Mouse (Mus musculus) brain, embryonic 18.5 days (tissue): ENCODE results near the gene Prkacb.

Experiments used
- DNase-seq: peaks from one replicate; pipeline ENCODE4 v3.0.0-alpha.2; 2012; ENCODE audit warnings: low read depth, low spot score

Prkacb gene

DNA sequence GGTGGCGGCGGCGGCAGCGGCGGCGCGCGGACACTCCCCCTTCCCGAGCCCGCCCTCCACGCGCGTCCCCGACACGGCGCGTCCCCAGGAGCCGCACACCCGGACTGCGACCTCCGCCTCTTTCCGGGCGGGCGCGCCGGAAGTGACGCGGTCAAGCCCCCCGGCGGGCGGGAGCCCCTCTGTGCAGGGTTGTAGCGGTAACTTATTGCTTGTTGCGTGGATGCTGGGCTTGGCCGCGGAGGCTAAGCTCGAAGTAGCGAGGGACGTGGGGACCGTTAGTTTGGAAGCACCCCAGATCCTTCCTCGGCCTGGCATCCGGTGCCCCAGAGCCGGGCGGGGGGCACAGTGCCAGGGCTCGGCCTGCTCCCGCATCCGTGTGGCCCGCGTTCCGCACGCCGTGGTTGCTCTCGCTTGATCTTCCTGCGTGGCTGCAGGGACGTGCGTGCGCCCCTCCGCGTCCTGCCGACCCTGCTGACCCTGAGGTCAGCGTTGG lies at the start of gene Prkacb:
Gene Prkacb, minus strand, starts transcription at position 90 of the 493 bp plus-strand sequence.
- DNase-seq, result peak; percentile 80

GRCm38 (mm10) chr3:146860308-146860707 lies 47.5 kb upstream of the Prkacb start:
- no peak for DNase-seq

DNA sequence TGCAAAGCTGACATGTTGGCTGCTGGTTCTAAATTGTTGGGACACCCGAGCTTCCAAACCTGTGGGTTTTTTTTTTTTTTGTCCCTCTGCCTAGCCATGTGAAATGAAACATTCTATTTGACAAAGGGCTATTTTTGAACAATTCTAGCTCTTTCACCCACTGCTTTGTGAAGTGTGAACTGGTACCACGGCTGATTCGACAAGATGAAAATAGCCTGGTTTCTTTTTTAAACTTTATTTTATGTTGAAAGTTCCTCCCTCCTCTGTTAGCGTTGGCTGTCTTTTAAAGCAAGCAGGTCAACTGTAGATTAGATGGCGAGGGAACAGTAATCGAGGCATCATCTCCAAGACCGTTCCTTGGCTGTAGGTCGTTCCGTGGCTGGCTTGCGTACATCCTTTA lies 44.6 kb upstream of the Prkacb start:
- no peak for DNase-seq

DNA sequence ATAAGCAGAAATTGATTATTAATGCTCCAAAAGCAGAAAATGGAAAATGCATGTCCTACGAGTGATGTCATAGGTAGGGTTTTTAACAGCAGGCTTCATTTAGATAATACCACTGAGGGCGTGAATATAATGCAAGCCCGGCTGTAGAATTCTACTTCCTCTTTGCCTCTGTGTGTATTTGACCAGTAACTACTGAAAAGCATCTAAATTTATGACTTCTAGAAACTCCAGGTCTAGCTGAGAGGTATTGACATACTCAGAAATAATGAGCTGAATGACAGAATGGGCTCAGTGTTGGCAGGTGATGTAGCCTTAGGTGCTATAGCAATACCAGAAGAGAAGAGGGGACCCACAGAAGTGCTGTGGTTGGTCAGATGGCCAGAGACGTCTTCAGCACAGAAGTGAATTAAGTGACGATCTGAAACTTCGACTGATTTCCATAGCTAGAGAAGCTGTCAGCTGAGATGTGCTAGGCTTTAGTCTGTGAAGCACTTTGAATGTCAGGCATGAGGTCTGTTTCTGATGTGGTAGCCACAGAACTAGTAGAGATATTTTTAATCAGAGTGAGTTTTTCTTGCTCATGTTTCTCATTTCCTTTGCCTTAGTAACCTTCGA lies 41.8 kb upstream of the Prkacb start:
- DNase-seq, result no peak

- peak; percentile 64 for DNase-seq
Observed at GRCm38 (mm10) chr3:146851966-146852891, 39.4 kb upstream of the Prkacb start, which contains the start of gene Ttll7. Gene Ttll7 (plus strand): TSS chr3:146852367.

DNA sequence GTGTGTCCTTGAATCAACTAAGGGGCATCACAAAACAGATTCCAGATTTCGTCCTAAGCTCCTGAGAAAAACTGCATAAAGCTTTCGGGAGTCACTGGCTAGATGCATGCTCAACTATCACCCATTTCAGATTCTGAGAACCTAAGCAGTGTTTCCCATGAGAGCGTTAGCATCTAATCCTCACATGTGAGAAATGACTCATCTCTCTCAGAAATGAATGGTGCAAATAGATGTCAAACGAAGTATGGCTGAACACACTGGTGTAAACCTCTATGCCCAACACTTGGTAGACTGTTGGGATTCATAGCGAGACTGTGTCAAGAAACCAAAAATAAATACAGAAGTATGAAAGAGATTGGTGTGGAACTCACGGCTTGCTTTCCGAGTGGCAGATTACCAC lies 36.6 kb upstream of the Prkacb start:
- no peak for DNase-seq

DNA sequence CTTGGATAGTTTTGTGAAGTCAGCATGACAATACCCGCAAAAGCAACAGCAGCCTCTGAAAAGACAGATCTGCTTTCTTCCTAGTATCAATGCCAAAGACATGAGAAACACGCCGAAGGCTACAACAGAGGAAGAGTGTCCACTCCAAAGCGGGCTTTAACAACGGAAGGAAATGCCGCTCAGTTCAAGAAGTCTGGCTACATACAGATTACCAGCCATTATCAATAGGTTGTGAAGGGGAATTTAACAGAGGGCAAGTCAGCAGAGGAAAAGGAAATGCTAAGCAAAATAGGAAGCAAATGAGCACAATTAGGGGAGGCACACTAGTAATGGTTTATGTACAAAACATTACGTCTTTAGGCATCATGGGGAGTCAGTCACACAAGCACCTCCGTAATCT lies 35.3 kb upstream of the Prkacb start:
- no peak for DNase-seq

- DNase-seq, result no peak
Observed at GRCm38 (mm10) chr3:146846237-146846636, 33.4 kb upstream of the Prkacb start.

DNA sequence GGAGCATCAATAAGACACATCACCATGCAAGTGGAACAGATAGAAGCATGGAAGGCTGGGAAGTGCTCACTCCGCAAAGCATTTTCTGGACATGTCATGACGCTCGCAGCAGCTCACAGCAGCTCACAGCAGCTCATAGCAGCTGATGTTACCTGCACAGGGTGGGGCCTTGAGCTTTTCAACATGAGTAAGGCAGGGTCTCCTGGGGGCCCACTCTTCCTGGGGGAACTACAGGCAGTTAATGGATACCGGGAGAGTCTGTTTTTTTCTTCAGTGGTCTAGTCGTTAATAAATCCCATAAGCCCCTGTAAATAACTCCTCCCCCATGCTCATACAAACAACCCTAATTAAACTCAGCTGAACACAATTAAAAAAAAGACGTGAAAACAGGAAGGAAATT lies 30.7 kb upstream of the Prkacb start:
- DNase-seq, result no peak

DNA sequence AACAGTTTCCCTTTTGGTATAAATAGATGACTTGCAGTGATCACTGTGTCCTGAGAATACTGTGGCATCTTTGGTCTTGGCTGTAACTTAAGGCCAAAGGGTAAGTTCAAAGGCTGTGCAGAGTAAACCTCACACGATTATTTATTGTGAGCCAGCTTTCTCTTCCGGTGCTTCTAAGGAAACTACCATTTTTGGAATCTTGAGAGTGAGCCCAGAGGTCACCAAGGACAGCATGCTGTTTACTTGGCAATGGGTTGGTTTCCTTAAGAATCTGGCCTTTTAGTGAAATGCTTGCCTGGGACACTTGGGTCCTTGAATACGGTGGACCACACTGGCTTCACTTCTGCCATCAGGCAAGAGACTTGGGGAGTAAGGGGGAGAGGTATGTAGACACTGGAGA lies 30.0 kb upstream of the Prkacb start:
- no peak for DNase-seq

DNA sequence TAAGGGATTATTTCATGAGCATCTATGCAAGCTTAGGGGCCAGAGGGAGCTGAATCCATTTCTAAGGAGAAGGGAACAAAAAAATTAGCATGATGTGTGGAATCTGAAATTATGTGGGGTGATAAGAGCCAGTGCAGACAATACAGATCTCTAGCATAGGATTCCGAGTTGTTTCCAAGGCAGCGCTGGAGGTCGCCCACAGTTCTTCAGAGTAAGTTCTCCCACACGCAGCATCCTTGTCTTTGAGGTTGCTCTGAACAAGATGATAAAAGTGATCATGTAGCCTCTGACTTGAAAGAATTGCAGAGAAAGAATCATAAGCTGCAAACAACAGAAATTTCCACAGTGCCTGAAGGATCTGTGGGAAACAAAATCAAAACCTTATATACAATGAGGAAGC lies 7.9 kb upstream of the Prkacb start:
- no peak for DNase-seq

DNA sequence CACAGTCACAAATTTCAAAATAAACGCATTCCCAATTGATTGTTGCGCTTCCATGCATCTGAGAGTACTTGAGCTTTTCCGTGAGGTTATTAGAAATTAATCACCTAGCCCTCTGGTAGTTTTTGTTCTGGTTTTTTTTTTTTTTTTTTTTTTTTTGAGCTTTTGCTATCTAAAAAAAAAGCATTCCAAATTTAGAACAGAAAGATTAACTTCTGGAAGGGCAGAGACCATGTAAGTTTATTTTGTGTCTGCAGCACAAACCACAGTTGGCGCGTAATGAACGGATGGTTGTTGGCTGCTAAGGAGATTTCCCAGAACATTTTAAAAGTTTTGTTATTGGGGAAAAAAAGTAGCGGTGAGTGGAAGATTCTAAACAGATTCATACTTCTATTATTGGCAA lies 834 bp upstream of the Prkacb start:
- no peak for DNase-seq

DNA sequence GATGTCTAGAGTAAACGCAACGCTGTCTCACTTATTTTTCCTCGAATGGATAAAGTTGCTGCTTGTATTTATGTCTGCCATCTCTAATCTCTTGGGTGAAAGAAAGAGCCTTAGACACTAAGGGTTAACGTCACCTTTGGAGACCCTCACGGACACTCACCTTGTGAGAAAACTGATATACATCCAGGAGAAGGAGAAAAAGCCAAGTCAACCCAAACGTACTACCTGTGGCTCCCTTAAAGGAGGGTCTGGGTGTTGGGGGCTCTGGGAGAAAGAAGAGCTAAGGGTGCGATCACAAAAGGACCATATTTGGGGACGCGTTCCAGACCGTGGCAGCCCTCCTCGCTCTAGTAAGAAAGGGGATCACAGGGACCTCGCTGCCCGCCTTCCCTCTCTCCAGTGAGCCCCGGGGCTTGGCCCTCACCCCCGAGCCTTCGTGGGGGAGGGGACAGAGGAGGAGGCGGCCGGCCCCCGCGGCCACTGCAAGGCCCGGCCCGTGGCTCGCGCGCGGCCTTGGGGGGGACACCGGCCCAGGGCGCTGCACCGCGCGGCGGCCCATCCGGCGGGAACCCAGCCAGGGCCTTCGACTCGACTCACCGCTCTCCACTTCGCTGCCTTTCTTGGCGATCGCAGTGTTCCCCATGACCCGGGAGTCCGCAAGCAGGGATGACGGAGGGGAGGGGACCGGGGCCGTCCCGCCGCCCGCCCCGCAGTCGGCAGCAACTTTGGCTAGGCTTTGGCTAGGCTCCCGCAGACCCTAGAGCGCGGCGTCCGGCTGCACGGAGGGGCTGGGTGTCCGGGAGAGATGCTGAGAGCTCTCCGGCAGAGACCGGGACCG lies 530 bp downstream of the Prkacb start:
- no peak for DNase-seq

DNA sequence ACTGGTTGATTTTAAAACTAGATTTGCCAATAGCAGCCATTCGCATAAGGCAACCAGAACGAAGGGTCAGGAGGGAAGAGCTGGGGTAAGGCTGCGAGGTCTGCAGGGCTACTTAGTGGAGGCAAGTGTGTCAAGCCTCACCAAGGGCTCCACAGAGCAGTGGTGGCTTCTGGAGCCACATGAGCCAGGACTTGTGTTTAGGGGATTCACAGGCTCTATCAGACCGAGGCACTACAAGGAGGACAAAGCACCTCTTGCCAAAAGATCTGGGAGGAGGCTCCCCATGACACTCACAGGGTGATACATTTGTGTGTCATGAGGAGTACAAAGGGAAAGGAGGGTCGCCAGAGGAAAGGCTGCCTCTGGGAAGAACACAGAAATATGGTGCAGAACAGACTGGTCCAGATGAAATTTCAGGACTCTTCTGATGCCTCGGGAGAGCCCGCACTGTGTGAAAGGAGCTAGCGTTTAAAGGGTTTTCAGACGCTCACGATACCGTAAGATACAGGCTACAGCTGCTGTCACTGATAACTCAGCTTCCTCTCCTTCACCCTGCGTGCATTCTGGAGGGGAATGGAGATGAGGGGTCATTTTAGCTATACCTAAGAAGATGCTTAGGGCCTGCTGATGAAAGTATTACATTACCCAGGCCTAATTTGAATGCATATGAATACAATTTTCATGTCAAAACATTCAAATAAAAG lies 19.1 kb downstream of the Prkacb start:
- no peak for DNase-seq

GRCm38 (mm10) chr3:146792144-146792748 lies 20.5 kb downstream of the Prkacb start:
- DNase-seq, result no peak

DNA sequence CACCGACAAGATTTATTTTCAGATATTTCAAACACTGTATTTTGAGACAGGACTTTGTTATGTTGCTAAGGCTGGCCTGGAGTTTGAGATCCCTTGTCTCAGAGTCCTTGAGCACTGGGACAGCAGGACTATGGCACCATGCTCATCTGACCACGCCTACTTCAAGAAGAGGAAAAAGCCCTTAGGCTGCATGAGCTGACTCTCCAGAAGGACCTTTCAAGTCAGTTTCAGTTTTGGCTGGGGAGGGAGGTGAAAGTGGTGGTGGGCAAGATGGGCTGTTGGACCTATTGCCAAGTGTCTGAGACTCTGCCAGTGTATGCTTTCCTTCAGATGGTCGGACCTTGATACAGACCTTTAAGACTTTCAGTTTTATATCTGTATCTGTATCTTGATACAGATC lies 28.6 kb downstream of the Prkacb start:
- no peak for DNase-seq

- no peak for DNase-seq
Observed at GRCm38 (mm10) chr3:146783645-146784225, 29.1 kb downstream of the Prkacb start.

GRCm38 (mm10) chr3:146782548-146782947 lies 30.2 kb downstream of the Prkacb start:
- no peak for DNase-seq

- DNase-seq, result no peak
Observed at GRCm38 (mm10) chr3:146781131-146781530, 31.7 kb downstream of the Prkacb start.

DNA sequence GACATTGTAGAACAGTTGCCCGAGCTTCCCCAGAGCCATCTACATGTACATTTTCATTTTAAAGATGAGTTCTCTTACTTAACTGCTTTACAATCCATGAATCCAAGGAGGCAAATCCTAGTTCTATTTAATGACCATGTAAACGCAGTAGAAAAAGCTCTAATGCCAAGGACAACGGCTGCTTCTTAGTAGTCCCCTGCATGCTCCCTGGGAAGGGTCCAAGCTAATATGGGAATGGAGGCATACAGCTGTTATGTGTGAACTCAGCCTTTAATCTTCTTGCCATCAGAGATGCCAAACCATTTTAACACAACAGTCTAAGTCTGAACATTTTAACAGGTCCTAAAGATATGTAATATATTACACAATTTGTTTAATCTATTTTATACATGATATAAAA lies 32.5 kb downstream of the Prkacb start:
- no peak for DNase-seq

- no peak for DNase-seq
Observed at GRCm38 (mm10) chr3:146778913-146779312, 33.9 kb downstream of the Prkacb start.
